Mouse (Mus musculus) cerebellum, postnatal 36 days (tissue): ENCODE results near the gene Fam163b.
A peak's percentile ranks its signal among the peaks of the same experiment; 100 is the strongest.

Experiments used
- DNase-seq, 2 experiments: peaks; one replicate each; pipeline ENCODE4 v3.0.0; 2021 to 2022; ENCODE audit warnings: mixed read lengths in 2 of 2

Gene Fam163b

DNA sequence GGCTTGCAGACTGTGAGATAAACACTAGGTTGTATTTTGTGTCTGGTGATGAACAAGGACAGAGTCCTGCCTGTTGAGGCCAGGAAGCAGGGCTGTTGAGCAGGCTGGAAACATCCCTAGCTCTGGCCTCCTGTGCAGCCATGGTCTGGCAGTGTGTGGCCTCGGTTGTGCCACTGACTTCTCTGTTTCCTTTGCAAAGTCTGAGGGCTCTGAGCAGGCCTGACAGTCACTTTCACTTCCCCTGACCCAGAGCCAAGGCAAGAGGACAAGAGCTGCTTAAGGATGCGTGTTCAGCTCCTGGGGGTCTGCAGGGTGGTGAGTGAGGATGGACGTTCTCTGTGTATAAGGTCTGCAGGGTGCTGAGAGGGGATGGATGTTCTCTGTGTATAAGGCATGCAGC is 13.3 kb downstream of the Fam163b start:
- DNase-seq = no peak

DNA sequence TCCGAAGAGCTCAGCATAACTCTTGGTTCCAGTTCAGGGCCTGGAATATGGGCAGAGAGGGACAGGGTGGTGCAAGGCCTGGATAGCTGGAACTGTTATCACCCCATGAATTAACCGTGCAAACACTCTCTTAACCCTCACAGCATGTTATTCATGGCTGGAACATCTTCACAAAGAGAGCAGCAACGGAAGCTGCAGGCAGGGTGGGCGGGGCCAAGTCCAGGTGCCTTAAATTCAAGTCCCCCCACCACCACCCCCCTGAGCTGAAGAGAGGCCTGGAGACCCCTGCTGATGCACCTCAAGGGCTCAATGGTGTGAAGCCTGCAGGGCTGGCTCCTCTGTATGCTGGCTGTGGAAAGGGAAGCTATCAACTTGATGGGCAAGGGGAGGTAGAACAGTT is 15.8 kb downstream of the Fam163b start:
- DNase-seq = no peak

DNA sequence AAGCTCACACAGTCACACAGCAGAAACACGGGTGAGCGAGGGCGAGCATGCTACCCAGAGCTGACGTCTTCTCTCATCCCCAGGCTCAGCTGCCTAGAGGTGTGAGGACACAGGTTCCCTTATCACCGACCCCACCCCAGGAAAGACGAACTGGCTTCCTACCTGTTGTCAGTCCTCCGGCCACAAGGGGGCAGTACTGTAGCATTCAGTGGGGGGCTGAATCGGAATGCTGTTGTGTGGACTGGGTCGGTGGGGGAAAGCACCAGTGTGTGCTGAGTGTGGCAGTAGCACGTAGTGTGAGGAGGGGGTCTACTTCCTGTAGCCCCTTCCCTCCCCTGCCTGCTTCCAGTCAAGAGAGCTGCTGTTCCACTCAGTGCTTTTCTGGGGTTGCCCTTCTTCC is 16.3 kb downstream of the Fam163b start:
- peak; percentile 41 for DNase-seq

DNA sequence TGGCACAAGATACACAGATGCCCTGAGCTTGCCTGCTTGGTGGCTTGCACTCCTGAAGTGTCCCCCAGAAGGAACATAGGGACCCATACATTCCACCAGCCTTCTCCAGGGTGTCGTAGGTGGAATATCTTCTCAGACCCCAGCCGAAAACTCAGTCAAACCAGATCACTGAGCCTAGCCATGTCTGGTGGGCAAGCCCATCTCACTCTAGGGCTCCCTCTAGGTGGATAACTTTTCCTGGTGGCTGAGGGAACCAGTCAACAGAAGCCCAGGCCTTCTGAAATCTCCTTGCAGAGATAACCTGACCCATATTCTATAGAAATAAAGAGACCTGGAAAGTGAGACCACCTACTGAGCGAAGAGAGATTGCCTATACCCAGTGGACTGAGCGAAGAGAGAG is 19.2 kb downstream of the Fam163b start:
- no peak for DNase-seq

DNA sequence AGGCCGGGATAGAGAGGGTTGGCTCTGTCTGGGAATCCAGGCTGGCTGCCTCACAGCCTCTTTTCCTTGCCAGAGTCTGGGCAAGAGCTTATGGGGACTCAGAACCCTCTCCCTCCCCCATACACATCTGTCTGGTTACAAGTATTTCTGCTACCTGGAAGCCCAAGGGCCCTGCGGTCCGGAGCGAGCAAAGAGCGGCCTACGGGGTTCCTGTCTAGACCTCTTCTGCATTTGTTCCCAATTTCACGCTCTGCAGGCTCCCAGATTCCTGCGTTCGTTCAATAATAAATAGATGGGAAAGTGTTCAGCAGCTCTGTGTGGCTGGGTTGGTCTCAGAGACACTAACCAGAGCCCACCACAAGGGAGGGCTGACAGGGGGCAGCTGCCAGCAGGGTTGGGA is 19.7 kb downstream of the Fam163b start:
- no peak for DNase-seq

DNA sequence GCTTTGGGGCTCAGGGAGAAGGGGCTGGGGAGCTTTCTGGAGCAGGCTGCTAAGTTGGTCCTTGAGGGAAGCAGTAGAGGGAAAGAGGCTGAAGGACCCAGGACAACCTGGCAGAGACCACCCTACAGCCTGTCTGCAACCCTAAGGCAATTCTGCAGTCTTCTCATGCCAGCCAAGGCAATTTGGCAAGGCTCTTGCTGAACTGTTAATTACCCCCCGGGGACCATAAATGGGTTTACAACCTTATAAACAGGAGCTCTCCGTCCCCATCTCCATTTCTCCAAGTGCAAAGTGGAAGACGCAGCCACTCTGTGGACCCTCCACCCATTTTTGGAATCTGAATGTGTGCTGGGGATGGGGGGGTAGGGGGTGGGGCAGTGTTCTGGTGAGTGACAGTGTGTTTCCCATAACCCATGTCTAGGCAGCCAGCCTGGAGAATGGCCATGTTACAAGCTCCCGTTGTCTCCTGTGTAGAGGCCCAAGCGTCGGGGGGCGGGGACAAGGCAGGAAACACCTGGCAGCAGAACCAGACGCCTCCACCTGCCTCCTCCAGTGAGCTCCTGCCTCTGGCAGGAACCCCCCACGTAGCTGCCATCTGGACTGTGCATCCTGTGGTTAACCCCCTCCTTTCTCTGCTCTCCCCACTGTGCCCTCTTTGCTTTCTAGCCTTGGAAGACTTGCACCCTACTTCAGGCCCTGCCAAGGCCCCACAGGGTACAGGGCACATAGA is 20.5 kb downstream of the Fam163b start:
- peak; percentile 38 to 44 for DNase-seq

DNA sequence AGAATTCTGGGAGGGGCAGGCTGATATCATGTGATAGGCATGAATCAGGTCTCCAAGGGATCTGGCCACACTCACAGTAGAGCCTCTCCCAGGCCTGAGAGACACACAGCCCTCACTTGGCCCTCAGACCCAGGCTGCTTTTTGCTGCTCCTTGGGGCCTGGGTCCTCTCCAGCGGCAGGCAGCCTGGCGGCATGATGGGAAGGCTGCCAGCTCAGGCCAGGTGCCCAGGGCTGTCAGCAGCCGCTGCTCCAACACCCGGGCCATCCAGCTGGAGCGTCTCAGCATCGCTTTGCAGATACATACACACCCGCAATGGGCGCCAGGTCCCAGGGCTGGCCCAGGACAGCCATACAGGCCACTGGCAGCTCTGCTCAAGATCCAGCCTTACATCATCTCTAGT is 22.1 kb downstream of the Fam163b start:
- DNase-seq = peak in 1 of 2 experiments; percentile 6

DNA sequence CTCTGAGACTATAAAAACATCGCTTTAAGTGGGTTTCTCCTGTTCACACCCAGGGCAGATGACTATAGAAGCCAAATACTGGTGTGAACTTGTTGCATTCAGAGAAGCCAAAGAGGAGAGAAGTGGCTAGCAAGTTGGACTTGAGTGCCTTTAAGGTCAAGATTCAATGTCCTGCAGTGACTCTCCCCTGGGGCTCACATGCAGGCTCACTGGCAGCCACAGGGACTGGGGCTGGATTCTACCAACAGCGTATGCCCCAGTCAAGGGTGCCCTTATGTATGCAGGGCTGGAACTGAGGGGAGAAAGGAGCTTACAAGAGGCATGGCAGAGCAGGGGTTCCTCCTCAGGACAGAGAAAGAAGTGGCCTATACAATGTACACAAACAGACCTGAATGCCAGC is 22.5 kb downstream of the Fam163b start:
- no peak for DNase-seq

DNA sequence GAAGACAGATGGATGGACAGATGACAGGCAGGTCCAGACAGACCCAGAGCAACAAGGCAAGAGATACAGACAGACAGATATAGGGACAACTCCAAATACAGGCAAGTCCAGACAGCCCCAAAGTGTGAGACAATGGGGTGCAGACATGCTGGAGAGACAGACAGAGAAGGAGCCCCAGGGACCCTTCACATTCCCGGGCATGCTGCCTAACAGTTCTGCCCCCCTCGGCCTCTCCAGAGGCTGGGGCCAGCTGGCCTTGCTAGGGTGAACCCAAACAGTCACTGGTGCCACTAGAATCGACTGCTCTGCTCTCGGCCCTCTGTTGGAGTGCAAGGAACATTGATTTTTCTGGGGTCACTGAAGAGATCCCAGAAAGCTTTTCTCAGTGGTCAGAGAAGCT is 23.8 kb downstream of the Fam163b start:
- no peak for DNase-seq

DNA sequence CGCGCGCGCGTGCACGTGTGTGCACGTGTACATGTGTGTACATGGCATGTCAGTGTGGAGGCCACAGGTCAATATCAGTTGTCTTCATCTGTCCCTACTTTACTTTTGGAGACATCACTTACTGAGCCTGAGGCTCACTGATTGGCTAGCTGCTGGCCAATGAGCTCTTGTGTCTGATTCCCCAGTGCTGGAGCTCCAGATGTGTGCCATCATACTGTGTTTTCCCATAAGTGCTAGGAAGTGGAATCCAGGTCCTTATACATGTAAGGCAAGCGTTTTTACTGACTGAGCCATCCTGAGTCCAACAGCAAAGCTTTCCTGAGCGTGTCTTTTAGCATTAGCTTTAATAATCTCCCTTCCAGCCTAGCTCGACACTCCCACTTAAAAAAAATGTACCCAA is 28.1 kb downstream of the Fam163b start:
- no peak for DNase-seq

DNA sequence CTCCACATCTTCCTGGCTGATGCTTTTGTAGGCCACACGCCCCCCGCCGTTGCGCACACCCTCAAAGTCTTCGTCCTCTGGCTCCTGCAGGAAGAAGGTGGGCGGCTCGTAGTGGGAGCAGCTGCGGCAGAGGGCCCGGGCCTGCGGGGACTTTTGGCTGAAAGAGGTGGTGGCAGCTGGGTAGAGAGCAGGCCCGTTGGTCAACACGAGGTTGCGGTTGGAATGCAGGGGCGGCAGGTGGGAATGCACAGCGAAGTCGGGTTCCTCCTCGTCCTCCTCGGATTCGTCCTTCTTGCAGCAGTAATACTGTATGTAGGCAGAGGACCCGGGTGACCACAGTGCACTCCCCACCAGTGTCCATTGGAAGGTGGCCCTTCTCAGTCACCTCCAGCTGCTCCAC is 29.7 kb downstream of the Fam163b start:
- no peak for DNase-seq

DNA sequence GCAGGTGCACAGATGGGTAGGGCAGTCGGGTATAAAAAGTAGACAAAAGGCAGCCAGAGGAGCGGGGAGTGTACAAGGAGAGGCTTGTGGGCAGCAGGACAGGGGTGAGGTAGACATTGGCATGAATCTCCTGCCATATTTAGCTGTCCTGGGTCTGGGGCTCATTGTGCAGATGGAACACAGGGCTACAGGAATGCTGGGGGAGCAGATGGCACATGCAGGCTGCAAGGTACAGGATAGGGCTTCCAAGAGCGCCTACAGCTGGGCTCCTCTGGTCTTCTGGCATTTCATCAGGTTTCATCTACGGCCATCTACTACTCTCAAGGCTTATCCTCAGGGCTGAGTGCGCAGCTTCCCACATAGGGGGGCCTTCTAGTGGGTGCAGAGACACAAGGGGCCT is 33.2 kb downstream of the Fam163b start:
- DNase-seq = peak; percentile 34 to 51

DNA sequence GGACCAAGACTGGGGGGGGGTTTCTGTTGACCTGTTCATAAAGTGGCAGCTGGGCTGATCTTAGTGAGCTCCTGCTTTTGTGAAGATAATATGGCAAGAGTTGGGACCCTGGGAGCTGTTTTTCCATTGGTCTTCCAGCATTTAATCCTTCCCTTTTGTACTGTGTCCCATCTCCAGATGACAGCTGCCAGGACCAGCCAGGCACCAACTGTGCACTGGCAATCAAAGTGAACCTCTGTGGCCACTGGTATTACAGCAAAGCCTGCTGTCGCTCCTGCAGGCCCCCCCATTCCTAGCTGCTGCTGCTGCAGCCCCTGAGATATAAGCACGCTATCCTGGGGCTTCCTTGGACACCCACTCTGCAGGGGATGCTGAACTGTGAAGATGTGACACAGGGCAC is 34.1 kb downstream of the Fam163b start:
- no peak for DNase-seq

DNA sequence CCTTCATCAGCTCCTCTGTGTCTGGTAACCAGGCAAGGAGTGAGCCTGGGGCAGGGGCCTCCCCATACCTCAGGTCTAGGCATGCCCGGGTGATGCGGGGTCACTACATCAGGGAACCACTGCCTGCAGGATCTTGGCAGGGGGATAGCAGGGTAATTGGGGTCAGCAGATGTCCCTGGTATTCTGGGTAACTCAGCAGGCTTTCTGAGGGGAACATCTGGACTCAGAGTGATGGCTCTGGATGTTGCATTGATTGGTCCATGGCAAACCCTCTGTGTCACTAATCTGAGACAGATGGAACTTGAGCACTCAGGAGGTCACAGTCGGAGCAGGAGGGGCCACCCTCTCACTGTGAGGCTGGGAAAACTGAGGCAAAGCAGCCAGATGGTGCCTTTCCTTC is 35.5 kb downstream of the Fam163b start:
- no peak for DNase-seq

DNA sequence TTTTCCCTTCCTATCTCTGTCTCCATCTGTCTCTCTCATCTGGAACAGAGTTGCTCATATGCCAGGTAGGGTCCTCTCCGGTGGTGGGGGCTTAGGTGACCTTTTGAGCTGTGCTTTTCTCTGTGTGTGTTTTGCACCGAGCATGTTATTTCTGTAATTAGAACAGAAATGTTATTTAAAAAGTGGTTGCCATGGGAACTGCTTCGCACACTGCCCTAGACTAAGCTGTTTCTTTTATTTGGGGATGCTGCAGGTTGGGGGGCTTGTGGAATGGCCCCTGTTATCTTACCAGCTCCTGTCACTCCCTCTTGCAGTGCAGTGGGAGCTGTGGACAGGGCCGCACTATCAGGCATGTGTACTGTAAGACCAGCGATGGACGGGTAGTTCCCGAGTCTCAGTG is 38.7 kb downstream of the Fam163b start:
- no peak for DNase-seq

DNA sequence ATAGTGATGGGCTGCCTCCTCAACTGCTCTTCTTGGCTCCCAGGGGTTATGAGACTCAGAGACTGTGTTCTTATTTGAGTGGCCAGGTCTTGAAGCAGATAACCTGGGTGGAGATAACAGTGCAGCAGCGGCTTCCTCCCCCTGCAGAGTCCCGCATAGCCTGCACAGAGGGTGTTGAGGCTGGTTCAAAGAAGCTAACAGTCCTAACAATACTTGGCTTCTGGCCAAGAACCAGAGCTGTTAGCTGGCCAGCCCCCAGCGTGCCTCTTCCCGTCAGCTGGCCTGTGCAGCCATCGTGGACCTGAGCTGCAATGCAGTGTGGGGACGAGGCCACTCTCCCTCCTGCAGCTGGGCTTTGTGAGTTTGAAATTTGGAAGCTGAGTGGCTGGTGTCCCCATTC is 44.5 kb downstream of the Fam163b start:
- DNase-seq = no peak

DNA sequence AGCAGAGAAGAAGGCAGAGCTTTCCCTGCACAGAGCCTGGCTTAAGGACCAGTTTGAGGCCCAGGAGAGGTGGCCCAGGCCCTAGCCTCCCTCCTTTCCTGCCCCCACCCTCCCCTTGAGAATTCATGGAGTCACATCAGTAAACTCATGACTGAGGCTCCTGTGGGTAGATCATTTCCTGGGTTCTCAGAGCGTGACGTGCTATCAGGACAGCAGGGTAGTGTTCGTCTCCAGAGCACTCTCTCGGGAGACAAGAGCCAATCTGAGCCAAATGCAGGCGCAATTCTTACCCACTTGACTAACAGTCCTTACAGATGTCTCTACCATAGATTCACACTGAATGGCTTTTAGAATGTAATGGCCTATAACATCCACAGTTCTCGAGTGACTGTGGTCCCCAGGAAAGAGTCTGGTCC is 45.0 kb downstream of the Fam163b start:
- DNase-seq = no peak

DNA sequence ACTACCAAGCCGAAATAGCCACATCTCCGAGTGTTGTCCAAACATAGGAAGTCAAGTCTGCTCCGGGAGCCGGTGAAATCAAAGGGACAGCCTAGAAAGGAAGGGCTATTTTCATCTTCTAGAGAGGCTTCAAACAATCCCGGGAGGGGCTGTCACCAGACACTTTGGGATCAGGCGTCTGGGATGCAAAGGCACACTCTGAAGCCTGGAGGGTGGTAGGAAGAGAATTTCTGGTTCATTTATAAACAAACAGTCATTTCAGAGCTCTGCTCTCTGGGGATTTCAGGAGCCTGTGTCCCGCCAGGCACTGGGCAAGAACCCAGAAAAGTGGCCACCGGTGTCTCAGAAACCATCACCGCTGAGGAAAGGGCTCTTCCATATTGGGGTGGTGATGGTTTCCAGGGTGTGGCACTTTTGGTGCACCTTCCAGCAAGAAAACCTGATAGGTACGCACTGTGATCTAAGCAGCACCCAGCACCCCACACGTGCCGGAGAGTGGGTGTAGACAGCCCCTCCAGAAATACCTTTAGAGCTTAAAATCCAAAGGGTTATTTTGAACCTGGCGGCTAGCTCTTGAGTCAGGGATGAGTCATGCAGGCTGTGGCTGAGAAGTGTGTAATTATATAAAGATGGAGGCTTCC is 45.8 kb downstream of the Fam163b start:
- no peak for DNase-seq

DNA sequence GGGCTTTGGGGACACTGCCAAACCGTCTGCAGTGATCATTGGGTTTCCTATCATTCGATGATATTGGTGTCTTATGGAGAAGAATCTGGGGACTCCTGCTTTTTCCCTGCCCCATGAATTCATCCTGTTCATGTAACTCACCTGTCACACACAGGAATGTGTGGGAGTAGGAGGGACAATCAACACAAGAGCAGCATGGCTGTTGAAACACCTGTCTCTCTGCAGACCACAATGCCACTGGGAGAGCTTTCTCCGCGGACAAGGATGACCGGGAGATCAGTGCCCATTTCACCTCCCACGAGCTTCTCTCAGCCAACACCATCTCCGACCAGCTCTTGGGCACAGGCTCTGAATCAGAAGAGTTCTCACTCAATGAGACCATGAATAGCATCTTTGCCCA is 47.1 kb downstream of the Fam163b start:
- no peak for DNase-seq

DNA sequence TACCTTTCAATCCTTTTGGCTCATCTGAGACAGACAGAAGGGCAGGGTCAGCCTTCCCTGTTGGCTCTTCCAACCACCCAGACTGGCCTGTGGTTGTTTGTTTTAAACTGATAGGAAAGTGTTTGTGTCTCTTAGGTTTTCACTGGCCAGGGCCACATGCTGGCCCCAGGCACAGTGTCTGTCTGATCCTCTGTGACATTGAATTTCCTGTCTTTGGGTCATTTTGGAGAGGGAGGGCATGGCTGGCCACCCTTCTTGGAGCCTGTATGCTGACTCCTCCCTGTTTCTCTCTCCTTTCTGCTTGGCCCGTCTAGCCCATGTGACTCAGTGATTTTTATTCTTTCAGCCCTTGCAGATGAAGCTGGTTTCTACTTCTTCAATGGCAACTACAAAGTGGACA is 53.1 kb downstream of the Fam163b start:
- DNase-seq = no peak

DNA sequence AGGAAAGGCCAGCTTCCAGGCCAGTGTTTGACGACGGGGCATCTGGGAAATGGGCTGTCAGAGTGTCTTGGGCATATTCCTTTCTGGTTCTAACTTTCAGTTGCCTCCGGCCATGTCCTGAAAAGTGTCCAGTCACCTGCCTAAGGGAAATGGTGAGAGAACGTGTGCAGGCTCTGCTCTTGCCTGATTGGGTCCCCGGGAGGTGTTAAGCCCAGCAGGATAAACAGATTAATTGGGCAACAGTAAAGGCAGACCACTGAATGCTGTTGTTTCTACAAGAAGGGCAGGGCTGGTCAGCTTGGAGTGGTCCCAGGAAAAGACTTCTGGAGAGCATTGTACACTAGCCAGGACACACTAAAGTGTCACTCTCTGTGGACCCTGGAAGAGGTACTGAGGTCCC is 53.6 kb downstream of the Fam163b start:
- no peak for DNase-seq

DNA sequence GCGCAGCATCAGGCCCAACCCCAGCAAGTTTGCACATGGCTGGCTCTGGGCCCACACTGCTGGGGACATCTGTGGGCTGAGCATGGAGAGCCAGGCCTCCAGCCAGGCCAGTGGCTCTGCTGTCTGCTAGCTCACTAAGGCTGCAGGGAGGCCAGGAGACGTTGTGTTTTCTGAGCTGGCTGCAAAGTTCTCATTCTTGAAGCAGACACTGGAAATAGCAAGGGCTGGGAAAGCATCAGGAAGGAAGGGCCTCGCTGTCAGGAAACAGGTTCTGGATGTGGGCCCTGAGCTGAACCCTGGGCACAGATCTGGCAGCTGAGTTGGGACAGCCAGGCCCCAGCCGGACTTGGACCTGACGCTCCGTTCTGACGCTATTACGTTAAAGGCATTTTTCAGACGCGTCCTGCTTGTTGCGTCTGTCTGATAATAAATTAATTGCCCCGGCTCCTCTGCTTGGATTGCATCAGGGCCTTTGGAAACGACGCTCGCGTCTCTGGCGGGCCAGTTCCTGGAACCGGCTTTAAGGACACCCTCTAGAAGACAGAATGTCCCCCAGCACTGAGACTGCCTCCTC is 54.1 kb downstream of the Fam163b start:
- DNase-seq = no peak

DNA sequence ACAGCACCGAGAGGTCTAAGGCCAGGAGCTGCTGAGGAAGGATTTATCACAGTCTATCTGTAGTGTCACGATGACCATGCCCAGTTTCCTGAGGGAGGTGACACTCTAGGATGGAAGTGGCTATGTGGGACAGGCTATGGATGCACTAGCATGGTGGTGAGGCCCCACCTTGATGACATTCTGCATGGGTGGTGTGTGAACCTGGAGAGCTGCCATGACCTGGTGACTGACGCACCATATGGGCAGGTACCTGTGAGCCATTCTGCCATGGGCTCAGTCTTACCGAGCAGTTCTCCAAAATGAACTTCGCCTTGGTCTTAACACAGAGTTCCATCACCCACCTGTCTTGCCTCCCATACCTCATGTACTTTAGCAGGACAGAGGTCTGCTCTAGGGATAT is 54.7 kb downstream of the Fam163b start:
- DNase-seq = no peak

DNA sequence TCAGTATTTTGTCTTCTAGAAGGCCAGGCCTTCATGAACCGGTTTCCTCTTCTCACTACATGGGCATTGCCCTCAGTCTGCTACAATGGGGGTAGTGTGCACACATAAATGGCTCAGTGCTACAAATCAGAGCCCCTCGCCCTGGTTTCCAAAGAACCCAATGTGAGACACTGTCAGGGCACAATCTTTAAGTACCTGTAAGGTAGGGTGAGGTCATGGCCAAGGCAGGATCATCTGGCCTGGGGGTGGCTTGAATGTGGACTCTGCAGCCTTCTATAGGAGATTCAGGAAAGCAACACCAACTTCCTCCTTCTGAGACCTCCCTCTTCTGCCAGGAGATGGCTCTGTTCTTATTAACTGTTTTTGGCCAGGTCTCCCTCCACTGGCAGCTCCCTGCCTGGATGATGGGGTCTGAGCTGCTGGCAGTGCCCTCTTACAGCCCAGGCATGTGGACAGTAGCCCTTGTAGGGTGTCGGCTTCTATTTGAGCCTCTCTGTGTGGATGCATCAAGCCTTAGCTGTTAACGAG is 55.7 kb downstream of the Fam163b start:
- DNase-seq = no peak
